26 mouse cellular contexts compared by ENCODE assay signal in genomic region chr6:140776274-140776673, GRCm38 (mm10). TPM values are rescaled to one million over a fixed set of nuclear protein-coding genes. Genes with fewer than 3 reads are reported as not detected.
DNase-seq lines count a peak whose midpoint lies in the region; ATAC-seq and TF ChIP-seq lines count a peak whose summit lies in the region.
"Had no signal": no experiment of that assay in that cellular context is flagged by ENCODE, and none has a peak within 500 bp of the region (broad histone marks: within the 10 kb centered on the region; RNA-seq: fewer than 3 reads in every experiment).

No protein-coding gene starts in this region.

- no peak for TF ChIP-seq EP300 in lung, postnatal 0 days (IDR thresholded peaks at IDR 0.05)

- no peaks in the 10 kb centered on the region for H3K4me1 ChIP-seq in forebrain, embryonic 16.5 days (replicated peaks; ENCODE audit: control insufficient read depth, insufficient read depth, low read length)
- H3K4me1 ChIP-seq in forebrain, embryonic 12.5 days = no peaks in the 10 kb centered on the region
- no peaks in the 10 kb centered on the region for H3K4me1 ChIP-seq in lung, postnatal 0 days (ENCODE audit: insufficient read depth, low read depth, low read length)
- H3K4me1 ChIP-seq: heart, embryonic 15.5 days; hindbrain, embryonic 15.5 days; intestine, embryonic 15.5 days; limb, embryonic 13.5 days; liver, embryonic 13.5 days had no signal

- no peak overlapping the region for H3K27ac ChIP-seq in forebrain, embryonic 16.5 days (ENCODE audit: low read length)
- H3K27ac ChIP-seq in forebrain, embryonic 12.5 days = no peak overlapping the region
- H3K27ac ChIP-seq in lung, postnatal 0 days (ENCODE audit: low read length) = no peak overlapping the region
- H3K27ac ChIP-seq: heart, embryonic 15.5 days; hindbrain, embryonic 15.5 days; intestine, embryonic 15.5 days; limb, embryonic 13.5 days; liver, embryonic 13.5 days had no signal

- 73% methylated on average over 8 of the region's 8 CpGs for WGBS in forebrain, embryonic 16.5 days
- WGBS in forebrain, embryonic 12.5 days = 90% methylated on average over 8 of the region's 8 CpGs
- WGBS in lung, postnatal 0 days = 62% methylated on average over 8 of the region's 8 CpGs

- TF ChIP-seq CTCF in lung, postnatal 0 days (IDR thresholded peaks at IDR 0.05) = no peak

- H3K4me3 ChIP-seq in forebrain, embryonic 16.5 days (replicated peaks; ENCODE audit: low read length) = no peak overlapping the region
- H3K4me3 ChIP-seq in forebrain, embryonic 12.5 days (replicated peaks) = no peak overlapping the region
- no peak overlapping the region for H3K4me3 ChIP-seq in lung, postnatal 0 days (ENCODE audit: low read depth, low read length)
- H3K4me3 ChIP-seq: heart, embryonic 15.5 days; hindbrain, embryonic 15.5 days; intestine, embryonic 15.5 days; limb, embryonic 13.5 days; liver, embryonic 13.5 days had no signal

- no peaks in the 10 kb centered on the region for H3K36me3 ChIP-seq in forebrain, embryonic 16.5 days (ENCODE audit: control insufficient read depth, insufficient read depth)
- H3K36me3 ChIP-seq in forebrain, embryonic 12.5 days (replicated peaks) = no peaks in the 10 kb centered on the region
- no peaks in the 10 kb centered on the region for H3K36me3 ChIP-seq in lung, postnatal 0 days (ENCODE audit: insufficient read depth, low read length)
- H3K36me3 ChIP-seq: G1E; heart, embryonic 15.5 days; hindbrain, embryonic 15.5 days; intestine, embryonic 15.5 days; limb, embryonic 13.5 days; liver, embryonic 13.5 days had no signal

- no peak overlapping the region for H3K4me2 ChIP-seq in forebrain, embryonic 16.5 days (ENCODE audit: low read length)
- no peak overlapping the region for H3K4me2 ChIP-seq in forebrain, embryonic 12.5 days
- no peak overlapping the region for H3K4me2 ChIP-seq in lung, postnatal 0 days (replicated peaks; ENCODE audit: low read depth, low read length)
- H3K4me2 ChIP-seq: heart, embryonic 15.5 days; hindbrain, embryonic 15.5 days; intestine, embryonic 15.5 days; limb, embryonic 13.5 days; liver, embryonic 13.5 days had no signal

- H3K9ac ChIP-seq in forebrain, embryonic 16.5 days (replicated peaks; ENCODE audit: low read depth, low read length) = no peak overlapping the region
- no peak overlapping the region for H3K9ac ChIP-seq in forebrain, embryonic 12.5 days
- no peak overlapping the region for H3K9ac ChIP-seq in lung, postnatal 0 days (replicated peaks; ENCODE audit: low read depth)
- H3K9ac ChIP-seq: heart, embryonic 15.5 days; hindbrain, embryonic 15.5 days; intestine, embryonic 15.5 days; limb, embryonic 13.5 days; liver, embryonic 13.5 days had no signal

- ATAC-seq in forebrain, embryonic 16.5 days = peak; percentile 55; the same call in 1 of the 2 replicates
- no peak for ATAC-seq in forebrain, embryonic 12.5 days (ENCODE audit: low FRiP score)
- ATAC-seq in lung, postnatal 0 days = peak; percentile 40; the same call in 1 of the 2 replicates
- ATAC-seq: intestine, embryonic 15.5 days had no signal

- no peaks in the 10 kb centered on the region for H3K27me3 ChIP-seq in forebrain, embryonic 16.5 days (replicated peaks; ENCODE audit: control insufficient read depth, insufficient read depth, low read length)
- no peaks in the 10 kb centered on the region for H3K27me3 ChIP-seq in forebrain, embryonic 12.5 days
- no peaks in the 10 kb centered on the region for H3K27me3 ChIP-seq in lung, postnatal 0 days (replicated peaks; ENCODE audit: insufficient read depth, low read length)
- H3K27me3 ChIP-seq: heart, embryonic 15.5 days; hindbrain, embryonic 15.5 days; intestine, embryonic 15.5 days; limb, embryonic 13.5 days; liver, embryonic 13.5 days had no signal

- no peaks in the 10 kb centered on the region for H3K9me3 ChIP-seq in forebrain, embryonic 16.5 days (ENCODE audit: control insufficient read depth, low read length)
- H3K9me3 ChIP-seq in forebrain, embryonic 12.5 days = no peaks in the 10 kb centered on the region
- H3K9me3 ChIP-seq in lung, postnatal 0 days (ENCODE audit: low read length) = no peaks in the 10 kb centered on the region
- H3K9me3 ChIP-seq: heart, embryonic 15.5 days; hindbrain, embryonic 15.5 days; intestine, embryonic 15.5 days; limb, embryonic 13.5 days; liver, embryonic 13.5 days had no signal

- peak; percentile 16 to 55 for DNase-seq in layer of hippocampus, adult 18-20 months (ENCODE audit: low spot score in 2 of 2)
- DNase-seq in layer of hippocampus, adult 9-10 months (ENCODE audit: low spot score) = no peak
- DNase-seq in lung, postnatal 0 days (ENCODE audit: low spot score) = peak; percentile 72
- DNase-seq in lung, postnatal 36 days = no peak
- DNase-seq in urinary bladder, adult 18-20 months (ENCODE audit: low spot score in 2 of 2) = no peak
- DNase-seq: adrenal gland, postnatal 25 days; cerebellum, adult 8-10 months; heart, postnatal 4 days; liver, embryonic 13.5 days; lung, postnatal 4 days; right cerebral cortex, postnatal 25 days; thymus, postnatal 14 days had no signal

RNA-seq across cellular contexts. Expression of gene Gm11077, which starts 47.2 kb away (rescaled TPM):
- polyA plus RNA-seq in forebrain, embryonic 16.5 days (2015; fragmentation: Nextera tagmentation; extraction: Ambion mirVana) = not detected in 2 replicates
- polyA plus RNA-seq in forebrain, embryonic 12.5 days (2016; fragmentation: Nextera tagmentation; extraction: Ambion mirVana) = not detected in 2 replicates
- not detected for total RNA-seq in layer of hippocampus, adult 18-20 months (2021)
- polyA plus RNA-seq in lung, postnatal 0 days (2015; fragmentation: Nextera tagmentation; extraction: Ambion mirVana) = not detected in 2 replicates
- total RNA-seq: adrenal gland, postnatal 25 days; G1E; gastrocnemius, adult 8-10 months; granulocyte monocyte progenitor cell, adult 5-6 weeks; heart, postnatal 4 days; layer of hippocampus, postnatal 14 days; left cerebral cortex, postnatal 14 days; midbrain, postnatal 0 days; neutrophil, adult 5-6 weeks had no signal
- polyA plus RNA-seq: G1E; heart, embryonic 15.5 days; hindbrain, embryonic 15.5 days; intestine, embryonic 15.5 days; kidney, embryonic 16.5 days; limb, embryonic 13.5 days; liver, embryonic 13.5 days; midbrain, postnatal 0 days had no signal

Comparison
In these comparisons a context has a peak if more than half of its experiments do, and no peak if none do; other contexts are left out.
1. DNase-seq: peak in layer of hippocampus, adult 18-20 months (2 of 2) and lung, postnatal 0 days (single experiment); none in layer of hippocampus, adult 9-10 months (single experiment), lung, postnatal 36 days (single experiment) and urinary bladder, adult 18-20 months (0 of 2).